Mouse (Mus musculus) T-helper 2 cell (primary cell): Measurements from ENCODE around the gene Phb2.

Experiments used
- in situ Hi-C: fragments of 300-600 bp; cut with MboI, MseI; formaldehyde crosslinking; loops from one replicate; pipeline ENCODE4 v1.15.1; 2025; ENCODE audit warnings: high pct_unique_total_duplicates

Phb2 gene

DNA sequence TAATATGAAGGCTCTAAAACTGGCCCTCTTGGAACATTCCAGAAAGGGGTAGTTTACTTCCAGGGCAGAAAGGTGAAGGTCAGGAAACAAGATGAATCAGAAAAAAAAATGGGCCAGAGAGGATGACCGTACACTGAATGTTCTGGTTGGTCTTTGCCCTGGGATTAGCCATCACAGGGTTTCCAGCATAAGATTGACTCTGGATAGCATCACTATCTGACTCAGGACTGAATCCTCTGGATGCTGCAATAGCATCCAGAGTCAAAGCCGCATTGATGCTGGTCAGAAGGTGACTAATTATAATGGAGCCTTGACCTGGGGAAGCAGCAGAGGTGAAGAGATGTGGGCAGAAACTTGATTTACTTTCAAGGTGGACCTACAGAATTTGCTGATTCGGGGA, 23.1 kb upstream of the Phb2 start:
- in situ Hi-C loops = no loop called here

DNA sequence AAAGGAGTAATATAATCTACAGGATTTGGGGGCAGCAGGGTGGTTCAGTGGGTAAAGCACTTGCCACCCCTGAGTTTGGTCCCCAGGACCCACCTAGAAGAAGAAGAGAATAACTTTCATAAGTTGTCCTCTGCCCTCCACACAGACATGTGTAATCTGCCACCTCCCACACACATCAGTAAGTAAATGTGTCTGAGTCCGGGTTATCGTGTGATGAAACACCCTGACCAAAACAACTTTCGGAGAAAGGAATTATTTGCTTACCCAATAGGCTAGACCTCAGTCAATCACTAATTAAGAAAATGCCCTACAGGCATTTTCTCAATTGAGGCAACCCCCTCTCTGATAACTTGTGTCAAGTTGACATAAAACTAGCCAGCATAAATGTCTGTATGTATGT, 21.6 kb upstream of the Phb2 start:
- in situ Hi-C loops = no loop called here

DNA sequence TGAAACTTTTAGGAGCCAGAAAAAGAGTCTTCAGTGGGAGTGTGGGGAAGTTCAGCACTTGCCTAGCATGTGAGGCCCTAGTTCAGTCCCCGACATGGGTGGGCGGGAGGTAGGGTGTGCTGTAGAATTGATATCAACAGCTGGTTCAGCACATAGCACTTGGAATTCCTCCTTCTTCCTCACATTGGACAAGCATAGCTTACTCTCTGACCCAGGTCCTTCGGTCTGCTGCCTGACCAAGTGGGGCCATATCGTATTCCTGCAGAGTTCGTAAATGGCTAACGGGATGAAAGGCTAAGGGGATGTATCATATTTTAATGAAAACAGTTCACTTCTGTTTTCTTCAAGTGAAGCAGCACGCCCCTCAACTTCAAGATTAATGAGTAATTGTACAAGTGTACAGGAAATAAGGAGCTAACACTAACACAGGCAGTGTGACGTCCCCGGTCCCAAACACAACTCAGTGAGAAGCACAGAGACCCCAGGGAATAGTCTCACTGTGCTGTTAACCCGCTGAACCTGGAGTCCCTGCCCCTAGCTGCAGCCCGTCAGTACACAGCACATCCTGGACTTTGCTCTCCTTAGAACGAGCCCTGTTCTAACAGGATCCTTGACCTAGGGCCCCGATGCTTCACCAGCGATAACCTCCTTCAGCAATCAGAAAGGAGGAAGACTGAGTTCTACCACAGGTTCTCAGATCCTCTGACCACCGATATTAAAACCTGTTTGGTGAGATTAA, 18.7 kb upstream of the Phb2 start:
- in situ Hi-C loops = no loop called here

DNA sequence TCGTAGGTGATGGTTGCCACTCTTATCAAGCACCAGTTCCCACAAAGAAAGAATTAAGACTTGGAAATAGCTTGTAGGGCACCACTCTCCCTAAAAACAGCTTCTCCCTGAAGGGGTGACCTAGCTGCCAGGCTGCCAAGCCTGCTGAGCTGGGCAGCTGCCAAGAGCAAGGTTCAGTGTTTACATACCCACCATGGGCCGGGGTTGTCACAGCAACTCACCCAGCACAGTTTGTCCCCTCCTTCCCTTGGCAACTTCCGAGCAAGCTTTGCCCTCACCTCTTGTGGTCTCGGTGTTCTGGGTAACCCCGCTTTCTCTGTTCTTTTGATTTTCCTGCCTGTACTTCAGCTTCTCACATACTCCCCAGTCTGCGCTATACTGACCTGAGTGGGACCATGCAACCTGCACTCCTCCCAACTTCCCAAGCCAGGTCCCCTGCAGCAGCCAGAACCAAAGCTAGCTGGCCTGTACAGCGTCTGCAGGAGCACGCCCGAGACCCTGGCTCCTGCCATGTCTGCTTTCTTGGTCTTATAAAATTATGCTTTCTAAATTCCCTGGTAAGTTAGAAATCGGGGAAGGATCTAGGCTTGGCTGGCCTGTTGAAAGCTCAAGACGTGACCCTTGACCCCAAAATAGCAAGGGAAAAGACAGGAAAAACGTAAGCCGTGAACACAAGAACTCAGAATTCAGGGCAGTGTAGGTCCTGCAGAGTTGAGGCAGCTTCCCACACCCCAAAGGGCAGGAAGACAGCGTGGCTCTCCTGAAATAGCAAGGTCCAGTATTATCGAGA, 17.8 kb upstream of the Phb2 start:
- in situ Hi-C loops = no loop called here

DNA sequence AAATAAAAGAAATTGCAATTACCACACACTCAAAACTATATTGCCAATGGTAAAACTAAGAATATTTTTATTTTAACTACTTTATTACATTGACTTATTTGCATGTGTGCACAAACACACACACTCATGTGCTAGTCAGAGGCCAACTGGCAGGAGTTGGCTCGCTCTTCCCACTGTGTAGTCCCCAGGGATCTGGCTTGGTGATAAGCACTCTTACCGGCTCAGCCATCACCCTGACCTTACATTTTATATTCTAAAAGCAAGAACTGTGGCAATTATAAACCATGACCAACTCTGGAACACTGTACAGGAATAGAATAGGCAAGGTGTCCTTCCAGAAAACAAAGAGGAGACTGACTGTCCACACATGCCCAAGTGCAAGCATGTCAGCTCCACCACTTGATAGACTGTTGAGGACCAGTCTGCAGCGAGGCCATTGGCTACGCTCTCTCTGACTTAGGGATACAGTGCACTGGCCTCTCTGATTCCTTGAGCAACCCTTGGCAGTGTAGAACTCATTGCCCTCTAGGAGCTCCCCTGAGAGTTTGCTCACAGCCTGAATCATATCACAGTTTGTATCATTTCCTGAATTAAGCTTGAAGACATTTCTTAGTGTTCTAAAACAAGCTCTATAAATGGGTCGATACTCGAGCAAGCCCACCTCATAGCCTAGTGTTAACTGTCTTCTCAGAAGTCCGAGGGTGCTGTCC, 15.5 kb upstream of the Phb2 start:
- in situ Hi-C loops = no loop called here

DNA sequence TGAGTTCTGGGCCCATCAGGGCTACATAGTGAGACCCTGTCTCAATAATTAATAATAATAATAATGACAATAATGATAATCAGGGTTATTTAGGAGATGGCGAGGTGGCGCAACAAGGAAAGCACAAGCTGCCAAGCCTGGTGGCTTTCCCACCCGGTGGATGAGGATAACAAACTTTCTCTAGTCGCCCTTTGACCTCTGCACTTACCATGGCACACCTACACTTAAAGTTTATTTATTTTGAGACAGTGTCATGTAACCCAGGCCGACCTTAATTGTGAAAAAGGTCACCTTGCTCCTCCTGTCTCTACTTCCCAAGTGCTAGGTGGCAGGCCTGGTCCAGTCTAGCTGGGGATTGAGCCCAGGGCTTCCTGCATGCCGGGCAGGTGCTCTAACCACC, 13.4 kb upstream of the Phb2 start:
- in situ Hi-C loops = no loop called here

DNA sequence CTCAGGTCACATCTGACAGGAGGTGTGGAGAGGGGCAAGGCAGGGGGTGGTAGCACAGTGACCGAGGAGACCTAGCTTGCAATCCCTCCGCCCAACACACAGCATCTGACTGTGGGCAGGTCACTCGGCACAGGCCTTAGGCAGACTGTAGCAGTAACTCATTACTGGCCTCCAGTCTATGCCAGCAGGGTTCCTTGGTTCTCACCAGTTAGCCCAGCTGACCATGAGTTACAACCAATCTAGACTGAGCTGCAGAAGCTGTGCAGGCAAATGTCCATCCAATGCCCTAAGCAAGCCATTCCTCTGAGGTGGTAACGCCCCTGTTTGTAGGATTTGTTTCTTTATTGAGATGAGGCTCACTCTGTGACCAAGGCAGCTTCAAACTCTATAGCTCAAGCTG, 12.8 kb upstream of the Phb2 start:
- in situ Hi-C loops = no loop called here

DNA sequence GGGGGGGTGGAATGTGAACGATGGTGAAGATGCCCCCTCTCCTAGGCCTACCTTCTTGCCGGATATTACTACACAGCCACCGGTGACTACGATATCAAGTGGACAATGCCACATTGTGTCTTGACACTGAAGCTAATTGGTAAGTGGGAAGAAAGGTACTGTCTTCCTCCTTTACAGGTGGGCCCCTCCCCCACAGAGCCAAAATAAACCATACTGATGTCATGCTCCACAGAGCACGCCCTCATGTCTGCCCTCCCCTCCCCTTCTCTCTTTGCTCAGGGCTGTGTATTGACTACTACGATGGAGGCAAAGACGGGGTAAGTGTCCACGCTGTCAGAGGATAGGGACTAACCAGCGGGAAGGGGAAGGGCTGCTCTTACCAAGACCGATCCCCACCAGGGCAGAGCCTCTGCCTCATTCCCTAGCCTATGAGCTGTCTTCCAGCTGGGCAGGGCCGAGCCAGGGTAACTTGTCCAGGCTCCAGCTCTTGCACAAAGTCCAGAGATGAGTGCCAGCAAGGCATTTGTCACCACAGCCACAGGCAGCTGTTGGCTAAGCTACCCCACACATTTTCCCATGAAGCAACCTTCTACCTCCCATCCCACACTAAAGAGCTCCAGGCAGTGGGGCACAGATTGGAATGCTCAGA, 12.1 kb upstream of the Phb2 start:
- in situ Hi-C loops = no loop called here

DNA sequence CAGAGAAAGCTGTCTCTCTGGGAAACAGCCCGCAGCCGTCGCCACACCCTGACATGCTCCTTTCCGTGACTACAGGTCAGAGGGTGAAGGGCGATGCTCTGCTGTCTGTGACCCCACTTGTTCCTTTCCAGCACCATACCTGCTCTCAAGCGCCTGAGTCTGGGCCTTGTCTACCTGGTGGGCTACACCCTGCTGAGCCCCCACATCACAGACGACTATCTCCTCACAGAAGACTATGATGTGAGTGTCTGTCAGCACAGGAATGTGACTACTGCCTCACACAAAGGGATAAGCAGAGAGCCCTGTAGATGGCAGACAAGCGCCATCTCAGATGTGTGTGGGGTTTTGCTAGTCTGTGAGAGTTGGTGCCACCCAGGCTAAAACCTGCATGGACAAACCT, 10.8 kb upstream of the Phb2 start:
- in situ Hi-C loops = no loop called here

DNA sequence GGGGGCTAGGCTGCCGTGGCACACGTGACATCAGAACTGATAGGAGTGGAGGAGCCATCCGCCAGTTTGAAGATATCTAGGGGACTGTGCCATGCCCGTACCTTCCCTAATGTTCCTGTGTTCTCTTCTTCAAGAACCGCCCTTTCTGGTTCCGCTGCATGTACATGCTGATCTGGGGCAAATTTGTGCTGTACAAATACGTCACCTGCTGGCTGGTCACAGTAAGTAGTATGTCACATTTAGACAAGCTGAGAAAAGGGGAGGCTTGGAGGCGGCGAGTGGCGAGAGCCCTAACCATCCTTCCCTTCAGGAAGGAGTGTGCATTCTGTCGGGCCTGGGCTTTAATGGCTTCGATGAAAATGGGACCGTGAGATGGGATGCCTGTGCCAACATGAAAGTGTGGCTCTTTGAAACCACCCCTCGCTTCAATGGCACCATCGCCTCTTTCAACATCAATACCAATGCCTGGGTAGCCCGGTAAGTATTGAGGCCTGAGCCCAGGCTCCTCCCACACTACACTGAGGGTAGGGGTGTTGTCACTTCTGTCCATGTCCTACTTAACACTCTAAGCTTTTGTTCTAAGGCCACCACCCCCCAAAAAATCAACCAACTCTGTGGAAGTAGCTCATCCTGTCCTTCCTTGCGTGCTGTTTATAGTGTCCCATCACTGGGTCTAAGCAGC, 9.9 kb upstream of the Phb2 start:
- in situ Hi-C loops = no loop called here

DNA sequence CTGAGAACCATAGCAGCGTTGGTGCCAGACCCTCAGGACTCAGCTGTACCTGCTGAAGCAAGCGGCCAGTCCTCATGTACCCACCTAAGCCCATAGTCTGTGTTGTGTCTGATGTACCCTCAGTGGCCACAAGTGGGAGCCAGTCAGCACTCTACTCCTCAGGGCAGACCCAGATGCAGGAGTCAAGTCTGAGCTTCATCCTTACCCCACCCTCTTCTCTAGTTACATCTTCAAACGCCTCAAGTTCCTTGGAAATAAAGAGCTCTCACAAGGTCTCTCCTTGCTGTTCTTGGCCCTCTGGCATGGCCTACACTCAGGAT, 9.4 kb upstream of the Phb2 start:
- in situ Hi-C loops = no loop called here

DNA sequence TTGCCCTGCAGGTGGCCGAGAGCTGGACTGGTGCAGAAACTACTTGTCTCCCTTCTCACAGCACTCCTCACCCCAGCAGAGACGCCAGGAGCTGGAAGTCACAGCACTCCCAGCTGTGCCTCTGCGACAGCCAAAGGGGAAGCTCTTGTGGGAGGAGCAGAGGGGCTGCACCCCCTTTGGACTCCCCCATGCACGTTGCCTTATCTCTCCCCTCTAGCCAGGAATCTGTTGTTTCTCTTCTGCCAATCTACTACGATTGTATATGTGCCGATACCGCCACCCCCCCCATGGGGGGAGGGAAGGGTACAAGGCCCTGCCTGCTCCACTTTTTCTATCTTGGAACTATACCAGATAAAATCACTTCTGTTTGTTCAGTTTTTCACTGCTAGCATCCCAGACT, 8.3 kb upstream of the Phb2 start:
- in situ Hi-C loops = no loop called here

DNA sequence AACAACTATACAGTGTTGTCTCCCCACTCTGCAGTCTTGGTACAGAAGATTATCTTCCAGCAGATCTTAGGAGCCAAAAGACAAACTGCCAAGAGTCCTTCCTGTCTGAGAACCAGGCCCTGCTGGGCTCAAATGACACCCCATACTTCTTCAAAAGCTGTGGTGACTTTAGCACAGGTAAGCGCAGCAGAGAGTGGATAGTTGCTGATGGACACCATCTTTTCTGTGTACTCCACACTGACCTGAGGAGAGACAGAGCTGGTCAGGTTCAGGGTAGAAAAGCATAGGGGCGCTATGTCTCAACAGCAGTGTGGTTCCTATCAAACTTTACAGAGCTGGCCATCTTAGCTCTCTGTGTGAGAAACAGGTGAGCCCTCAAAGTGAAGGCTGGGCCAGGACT, 7.7 kb upstream of the Phb2 start:
- in situ Hi-C loops = no loop called here

DNA sequence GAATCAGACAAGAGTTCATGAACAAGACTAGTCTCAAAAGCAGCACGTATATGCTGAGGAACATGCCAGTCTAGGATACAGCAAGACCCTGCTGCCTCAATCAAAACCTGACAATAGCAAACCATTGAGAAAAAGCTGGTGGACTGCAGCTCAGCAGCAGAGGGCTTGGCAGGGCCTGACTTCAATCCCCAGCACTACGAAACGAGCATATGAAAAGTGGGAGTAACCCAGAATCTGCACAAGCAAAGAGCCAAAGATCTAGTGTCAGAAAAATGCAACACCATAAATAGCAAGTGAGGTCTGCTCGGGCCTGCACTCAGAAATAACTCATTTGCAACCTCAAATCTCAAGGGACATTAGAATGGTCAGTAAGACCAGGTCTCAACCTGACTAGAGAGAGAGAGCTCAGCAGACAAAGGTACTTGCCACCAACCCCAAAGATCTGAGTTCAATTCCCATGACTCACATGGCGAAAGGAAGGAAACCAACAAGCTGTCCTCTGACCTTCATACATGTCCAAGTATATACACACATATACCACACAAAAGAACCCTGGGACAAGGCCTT, 6.0 kb upstream of the Phb2 start:
- in situ Hi-C loops = no loop called here

DNA sequence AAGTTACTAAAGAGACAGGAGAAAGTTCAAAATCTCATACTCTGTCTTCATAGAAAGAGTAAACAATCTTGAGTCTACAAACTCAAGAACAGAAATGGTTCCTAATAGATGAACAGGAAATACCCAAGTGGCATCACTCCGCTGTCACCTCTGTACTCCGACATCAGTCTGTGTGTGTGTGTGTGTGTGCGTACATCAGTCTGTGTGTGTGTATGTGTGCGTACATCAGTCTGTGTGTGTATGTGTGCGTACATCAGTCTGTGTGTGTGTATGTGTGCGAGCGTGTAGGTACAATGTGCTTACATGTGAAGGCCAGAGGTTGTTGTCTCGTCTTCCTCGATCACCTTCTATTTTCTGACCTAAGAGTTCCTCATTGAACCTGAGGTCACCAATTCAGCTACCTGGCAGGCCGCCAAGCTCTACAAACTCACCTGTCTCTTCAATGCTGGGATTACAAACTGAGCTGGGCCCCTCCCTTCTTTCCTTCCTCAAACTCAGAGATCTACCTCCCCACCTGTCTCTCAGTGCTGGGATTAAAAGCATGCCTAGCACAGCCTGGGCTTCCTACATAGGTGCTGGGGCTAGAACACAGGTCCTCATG, 3.7 kb upstream of the Phb2 start:
- in situ Hi-C loops = no loop called here

DNA sequence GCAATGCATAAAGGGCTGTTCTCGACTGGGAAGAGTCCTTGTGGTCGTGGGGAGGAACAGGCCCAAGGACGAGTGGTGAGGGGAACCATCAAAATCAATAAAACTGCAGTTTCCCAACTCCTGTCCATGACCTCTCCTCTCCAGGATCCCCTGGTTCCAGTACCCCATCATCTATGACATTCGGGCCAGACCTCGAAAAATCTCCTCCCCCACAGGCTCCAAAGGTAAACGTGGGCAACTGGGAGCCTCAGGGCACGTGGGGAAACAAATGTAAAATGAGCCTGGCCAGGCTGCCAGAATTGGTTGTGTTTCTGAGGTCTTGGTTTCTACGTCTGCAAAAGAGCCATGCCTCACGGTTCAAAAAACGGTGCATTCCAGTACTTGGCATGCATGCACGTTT, 782 bp downstream of the Phb2 start:
- in situ Hi-C loops = loop anchor here (5.0 kb wide), 1 partner anchor 49 kb away; no protein-coding TSS in a partner anchor

DNA sequence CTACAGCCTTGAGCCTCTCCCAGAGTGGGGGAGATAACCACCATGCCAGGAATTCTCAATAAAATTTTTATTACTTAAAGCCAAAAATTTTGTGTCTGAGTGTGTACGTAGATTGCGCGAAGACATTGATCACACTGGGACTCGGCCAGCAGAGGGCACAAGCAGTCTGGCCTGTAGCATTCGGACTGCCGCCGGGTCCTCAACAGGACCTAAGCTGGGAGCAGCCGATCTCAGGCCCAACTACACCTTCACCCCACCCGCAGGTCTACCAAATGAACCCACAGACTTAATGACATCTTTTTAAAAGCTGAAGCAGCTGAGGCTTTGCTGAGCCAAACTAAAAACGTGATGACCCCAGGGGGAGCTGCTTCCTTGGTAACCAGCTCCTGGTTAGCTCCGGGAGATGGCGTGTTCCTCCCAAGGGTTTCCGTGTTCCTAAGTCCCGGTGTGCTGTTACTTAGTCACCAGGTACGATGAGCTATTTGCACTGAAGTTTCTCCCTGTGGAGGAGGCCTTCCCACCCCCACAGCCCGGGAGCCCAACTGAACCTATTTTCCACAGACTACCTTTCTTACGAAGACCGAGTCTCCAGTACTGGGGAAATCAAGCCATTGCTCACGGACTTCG, 4.8 kb downstream of the Phb2 start:
- in situ Hi-C loops = no loop called here

DNA sequence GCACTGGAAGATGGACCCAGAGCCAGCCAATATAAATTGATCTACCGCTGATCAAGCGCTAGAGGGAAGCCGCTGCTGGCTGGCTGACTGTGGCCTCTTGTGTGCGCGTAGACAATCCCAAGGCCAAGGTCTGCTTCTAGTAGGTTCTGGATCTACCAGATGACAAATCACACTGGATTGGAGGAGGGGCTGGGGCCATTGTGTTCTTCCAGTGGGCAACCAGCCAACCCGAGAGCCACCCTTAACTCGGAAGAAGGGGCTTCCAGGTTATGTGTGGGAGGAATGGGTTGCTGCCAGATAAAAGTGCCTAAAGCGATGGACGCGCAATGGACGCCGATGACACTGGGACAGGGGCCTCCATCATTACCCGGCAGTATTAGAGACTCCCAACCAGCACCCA, 5.8 kb downstream of the Phb2 start:
- in situ Hi-C loops = no loop called here

DNA sequence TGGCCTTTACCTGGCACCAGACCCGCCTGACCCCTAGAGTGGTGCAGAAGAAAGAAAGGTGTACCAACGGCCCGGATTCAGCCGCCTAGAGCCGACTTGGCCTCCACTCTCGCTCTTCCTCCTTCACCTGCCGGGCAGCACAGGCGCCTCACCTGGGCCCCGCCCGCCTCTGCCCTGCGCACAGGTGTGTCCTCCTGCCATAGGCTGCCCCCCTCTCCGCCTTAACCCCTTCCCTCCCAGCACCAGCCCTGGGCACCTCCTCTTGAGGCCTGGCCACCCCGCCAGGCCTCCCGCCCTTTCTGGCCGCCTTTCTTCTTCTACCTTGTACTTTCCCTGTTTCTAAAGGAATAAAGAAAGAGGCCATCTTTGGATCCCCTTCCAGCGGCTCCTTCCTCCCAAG, 6.6 kb downstream of the Phb2 start:
- in situ Hi-C loops = no loop called here

DNA sequence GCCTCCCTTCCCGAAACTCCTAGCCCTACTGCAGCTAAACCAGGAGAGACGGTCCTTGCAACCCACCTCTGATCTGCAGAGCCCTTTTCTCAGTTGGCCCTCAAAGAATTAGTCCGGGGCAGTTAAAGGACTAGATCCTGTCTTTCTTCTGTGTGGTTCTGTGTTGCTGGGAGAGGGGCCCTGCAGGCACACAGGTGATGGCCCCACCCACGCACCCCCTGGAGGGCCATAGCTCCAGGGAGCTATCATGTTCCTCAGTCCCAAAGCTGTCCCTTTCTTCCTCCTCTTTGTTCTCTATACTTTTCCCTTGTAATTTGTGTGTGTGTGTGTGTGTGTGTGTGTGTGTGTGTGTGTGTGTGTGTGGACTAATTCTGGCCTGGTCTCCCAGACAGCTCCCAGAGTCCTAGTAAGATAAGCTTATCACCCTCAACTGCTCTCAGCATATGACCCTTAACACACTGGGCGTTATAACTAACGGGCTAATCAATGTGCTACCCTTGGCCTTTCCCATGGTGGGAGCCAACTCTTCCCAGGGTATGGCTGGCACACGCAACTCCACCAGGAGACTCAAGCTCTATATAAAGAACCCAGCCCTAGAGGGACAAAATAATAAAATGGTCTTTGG, 7.3 kb downstream of the Phb2 start:
- in situ Hi-C loops = no loop called here
